Mouse (Mus musculus) intestine, embryonic 14.5 days (tissue): ENCODE measurements at regions not wholly inside any gene's neighbourhood (a gene's known extent, or its start where the extent isn't known, plus 50 kb on each side); places are given as distances from the start of the nearest gene placed in this dataset.

Experiments
- ATAC-seq: fragments of 200-750 bp; cut with Nextera tagmentation; replicated peaks from 2 replicates; pipeline ENCODE4 v1.8.0; 2017; ENCODE audit warnings: low read depth, moderate number of reproducible peaks, moderate TSS enrichment, moderate library complexity; ENCODE audit not compliant: low FRiP score, low TSS enrichment
- DNase-seq: peaks from one replicate; pipeline ENCODE4 v3.0.0-alpha.2; 2018; ENCODE audit warnings: low spot score
- H3K27ac ChIP-seq: fragments of 300-500 bp; sonication (generic); 2 replicates; pipeline ENCODE4 v1.5.1; 2014; ENCODE audit warnings: low read depth, mild to moderate bottlenecking, control low read depth
- H3K27me3 ChIP-seq: fragments of 300-500 bp; sonication (generic); replicated peaks from 2 replicates; pipeline ENCODE4 v1.6.1; 2014; ENCODE audit warnings: low read length, control low read depth; ENCODE audit not compliant: control insufficient read depth, insufficient read depth
- H3K36me3 ChIP-seq: fragments of 300-500 bp; sonication (generic); 2 replicates; pipeline ENCODE4 v1.6.1; 2014; ENCODE audit warnings: low read length, control low read depth; ENCODE audit not compliant: control insufficient read depth, insufficient read depth
- H3K4me1 ChIP-seq: fragments of 300-500 bp; sonication (generic); replicated peaks from 2 replicates; pipeline ENCODE4 v1.6.1; 2014; ENCODE audit warnings: low read length, control low read depth, mixed read lengths; ENCODE audit not compliant: control insufficient read depth, insufficient read depth
- H3K4me2 ChIP-seq: fragments of 300-500 bp; sonication (generic); 2 replicates; pipeline ENCODE4 v1.6.1; 2014; ENCODE audit warnings: low read length
- H3K4me3 ChIP-seq: fragments of 300-500 bp; sonication (generic); 2 replicates; pipeline ENCODE4 v1.5.1; 2014; ENCODE audit warnings: low read depth, low read length, control low read depth, mixed read lengths
- H3K9ac ChIP-seq: fragments of 300-500 bp; sonication (generic); 2 replicates; pipeline ENCODE4 v1.6.1; 2014; ENCODE audit warnings: mild to moderate bottlenecking, low read length
- H3K9me3 ChIP-seq: fragments of 300-500 bp; sonication (generic); 2 replicates; pipeline ENCODE4 v1.6.1; 2016; ENCODE audit warnings: low read length, control low read depth; ENCODE audit not compliant: control insufficient read depth
- WGBS: fragments of 180-500 bp; shearing (Covaris S2); extraction: QIAGEN DNeasy Blood & Tissue Kit; methylation state at CpG from one replicate; pipeline ENCODE4 v1.1.7; 2014; 5-methylcytosine and 5-hydroxymethylcytosine counted together

DNA sequence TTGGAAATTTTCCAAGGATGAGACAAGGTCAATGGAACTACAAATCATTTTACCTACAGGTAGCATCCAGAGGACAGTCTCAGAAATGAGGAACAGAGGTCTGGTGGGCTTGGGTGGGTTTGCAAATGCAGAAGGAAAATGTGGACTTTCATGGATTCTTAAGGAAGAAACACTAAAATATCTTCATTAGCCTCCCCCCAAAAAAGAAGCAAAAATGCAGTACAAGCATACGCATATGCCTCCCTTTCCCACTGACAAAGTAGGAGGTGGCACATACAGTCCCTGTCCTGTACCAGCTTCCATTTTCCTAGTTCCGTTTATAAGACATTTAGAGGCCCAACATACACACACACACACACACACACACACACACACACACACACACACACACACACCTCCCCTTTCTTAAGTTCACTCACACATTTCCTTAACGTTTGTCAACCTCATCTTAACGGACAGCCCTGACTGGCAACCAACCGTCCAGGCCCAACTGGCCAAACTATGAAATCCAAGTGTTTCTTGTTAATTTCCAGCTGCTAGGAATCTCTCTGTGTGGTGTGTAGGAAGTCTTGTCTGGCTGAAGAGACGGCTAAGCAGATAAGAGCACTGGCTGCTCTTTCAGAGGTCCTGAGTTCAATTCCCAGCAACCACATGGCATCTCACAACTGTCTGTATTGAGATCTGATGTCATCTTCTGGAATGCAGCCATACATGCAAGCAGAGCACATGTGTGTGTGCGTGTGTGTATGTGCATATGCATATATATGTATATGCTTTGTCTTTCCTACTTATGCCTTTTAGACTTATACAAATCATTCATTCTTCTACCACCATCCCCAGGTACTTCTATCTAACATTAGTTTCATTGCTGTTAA lies 206.6 kb upstream of the Hnrnpa3 start:
- no peak overlapping the region for H3K4me3 ChIP-seq
- H3K9ac ChIP-seq, result no peak overlapping the region
- no peaks in the 10 kb centered on the region for H3K36me3 ChIP-seq
- no peak overlapping the region for H3K4me2 ChIP-seq
- DNase-seq, result peak; percentile 40
- H3K9me3 ChIP-seq, result no peaks in the 10 kb centered on the region
- ATAC-seq, result no peak
- no peaks in the 10 kb centered on the region for H3K27me3 ChIP-seq
- WGBS, result 78% methylated on average over 7 of the region's 7 CpGs
- no peak overlapping the region for H3K27ac ChIP-seq
- 0 out of 2 replicates have a peak, but pooled peaks cover 3% of the 10 kb centered on the region for H3K4me1 ChIP-seq

DNA sequence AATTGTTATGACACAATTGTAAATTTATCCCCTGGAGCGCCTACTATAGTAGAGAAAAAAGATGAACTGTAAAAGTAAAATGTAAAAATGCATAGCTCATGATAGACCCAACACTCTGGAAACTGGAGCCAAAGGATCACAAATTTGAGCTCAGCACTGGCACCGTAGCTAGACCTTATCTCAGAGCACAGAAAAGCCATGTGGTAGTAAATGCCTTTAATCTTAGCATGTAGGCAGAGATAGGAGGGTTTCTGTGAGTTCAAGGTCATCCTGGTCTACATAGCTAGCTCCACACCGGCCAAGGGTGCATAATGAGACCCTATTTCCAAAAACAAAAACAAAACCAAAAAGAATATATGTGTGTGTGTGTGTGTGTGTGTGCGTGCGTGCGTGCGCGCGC lies 203.6 kb upstream of the Hnrnpa3 start:
- Histone ChIP-seq H3K4me3 (no peak overlapping the region), H3K4me2 (no peak overlapping the region), H3K27ac (no peak overlapping the region), H3K36me3 (no peaks in the 10 kb centered on the region), H3K27me3 (no peaks in the 10 kb centered on the region), H3K9me3 (no peaks in the 10 kb centered on the region), H3K9ac (no peak overlapping the region), H3K4me1 (0 out of 2 replicates have a peak, but pooled peaks cover 3% of the 10 kb centered on the region)
- 93% methylated on average over 9 of the region's 9 CpGs for WGBS
- DNase-seq, result no peak
- no peak for ATAC-seq

DNA sequence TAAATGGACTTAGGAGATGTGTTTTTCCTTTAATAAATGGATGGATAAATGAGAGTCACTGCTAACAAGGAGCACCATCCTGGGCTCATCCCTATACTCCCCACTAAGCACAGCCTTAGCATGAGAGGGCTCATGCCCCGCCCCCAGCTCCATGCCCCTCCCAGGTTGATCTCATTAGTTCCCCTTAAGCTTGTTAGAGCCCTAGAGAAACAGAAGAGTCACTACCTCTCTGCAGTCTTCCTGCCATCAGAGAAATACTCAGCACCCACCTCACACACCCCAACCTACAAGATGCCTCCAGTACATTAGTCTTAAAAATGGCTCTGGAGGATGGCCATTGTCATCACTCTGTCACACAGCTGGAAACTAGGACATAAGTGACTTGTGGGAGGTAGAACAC lies 202.8 kb upstream of the Hnrnpa3 start:
- 88% methylated on average over 1 of the region's 1 CpGs for WGBS
- no peak overlapping the region for H3K9ac ChIP-seq
- H3K4me1 ChIP-seq, result 0 out of 2 replicates have a peak, but pooled peaks cover 3% of the 10 kb centered on the region
- ATAC-seq, result no peak
- no peaks in the 10 kb centered on the region for H3K27me3 ChIP-seq
- no peak overlapping the region for H3K4me3 ChIP-seq
- H3K27ac ChIP-seq, result no peak overlapping the region
- DNase-seq, result no peak
- no peaks in the 10 kb centered on the region for H3K36me3 ChIP-seq
- no peak overlapping the region for H3K4me2 ChIP-seq
- no peaks in the 10 kb centered on the region for H3K9me3 ChIP-seq

DNA sequence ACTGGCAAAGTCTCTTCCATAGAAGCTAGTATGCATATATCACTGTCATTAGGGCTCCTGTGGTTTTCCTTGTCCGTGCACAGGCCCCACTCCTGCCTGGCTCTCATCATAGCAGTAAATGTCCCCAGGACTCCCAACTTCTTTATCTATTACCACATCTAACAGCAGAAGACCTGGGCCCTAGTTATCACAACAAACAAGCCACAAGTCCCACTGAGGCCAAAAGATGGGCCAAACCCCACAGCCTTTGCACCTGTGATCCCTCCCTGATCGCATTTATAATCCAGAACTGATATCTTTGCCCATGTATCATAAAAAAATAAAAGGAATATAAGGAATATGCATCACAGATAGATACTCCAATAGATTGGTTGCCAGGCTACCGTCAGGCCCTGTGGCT lies 201.6 kb upstream of the Hnrnpa3 start:
- Histone ChIP-seq H3K9ac (no peak overlapping the region), H3K36me3 (no peaks in the 10 kb centered on the region), H3K4me3 (no peak overlapping the region), H3K27me3 (no peaks in the 10 kb centered on the region), H3K4me2 (no peak overlapping the region), H3K4me1 (no peaks in the 10 kb centered on the region), H3K9me3 (no peaks in the 10 kb centered on the region), H3K27ac (no peak overlapping the region)
- DNase-seq, result no peak
- 85% methylated on average over 3 of the region's 3 CpGs for WGBS
- ATAC-seq, result no peak

DNA sequence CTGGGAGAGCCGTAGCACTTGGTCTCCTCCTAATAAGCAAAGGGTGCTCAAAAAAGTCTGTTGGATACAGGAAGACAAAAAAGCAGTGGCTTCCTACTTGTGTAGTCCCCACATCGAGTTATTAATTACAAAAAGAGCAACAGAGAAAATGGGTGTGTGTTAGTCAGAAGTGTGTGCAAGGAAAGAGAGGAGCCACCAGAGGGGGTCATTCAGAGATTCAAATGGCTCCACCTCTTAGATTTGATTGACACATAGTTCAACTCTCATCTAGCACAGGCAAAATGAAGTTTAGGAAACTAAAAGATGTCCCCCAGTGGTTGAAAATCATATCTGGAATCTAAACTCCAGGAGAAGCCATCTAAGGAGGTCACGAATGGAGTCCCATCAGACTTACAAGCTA lies 200.2 kb upstream of the Hnrnpa3 start:
- WGBS, result 77% methylated on average over 3 of the region's 3 CpGs
- no peak for DNase-seq
- no peak for ATAC-seq
- no peaks in the 10 kb centered on the region for H3K27me3 ChIP-seq
- no peak overlapping the region for H3K4me3 ChIP-seq
- no peaks in the 10 kb centered on the region for H3K9me3 ChIP-seq
- no peak overlapping the region for H3K9ac ChIP-seq
- H3K4me2 ChIP-seq, result no peak overlapping the region
- H3K4me1 ChIP-seq, result no peaks in the 10 kb centered on the region
- H3K27ac ChIP-seq, result no peak overlapping the region
- H3K36me3 ChIP-seq, result no peaks in the 10 kb centered on the region

DNA sequence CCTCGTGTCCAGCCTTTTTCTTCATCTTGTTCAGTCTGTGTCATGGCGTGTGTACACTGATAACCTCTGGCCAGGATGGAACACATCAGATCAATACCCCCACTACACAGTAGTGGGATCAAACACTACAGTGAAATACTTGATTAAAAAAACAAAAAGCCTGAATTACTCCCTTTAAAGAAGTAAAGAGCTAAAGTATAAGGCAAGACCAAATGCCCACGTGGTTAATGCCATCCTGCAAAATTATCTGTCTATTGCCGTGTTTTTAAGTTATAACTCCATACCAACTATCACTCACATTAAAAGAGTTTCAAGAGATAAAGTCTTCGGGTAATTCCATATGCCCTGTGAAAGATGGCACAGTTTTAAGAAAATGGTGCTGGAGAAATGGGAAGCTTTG lies 198.6 kb upstream of the Hnrnpa3 start:
- no peak for ATAC-seq
- no peak overlapping the region for H3K4me2 ChIP-seq
- WGBS, result 89% methylated on average over 5 of the region's 5 CpGs

DNA sequence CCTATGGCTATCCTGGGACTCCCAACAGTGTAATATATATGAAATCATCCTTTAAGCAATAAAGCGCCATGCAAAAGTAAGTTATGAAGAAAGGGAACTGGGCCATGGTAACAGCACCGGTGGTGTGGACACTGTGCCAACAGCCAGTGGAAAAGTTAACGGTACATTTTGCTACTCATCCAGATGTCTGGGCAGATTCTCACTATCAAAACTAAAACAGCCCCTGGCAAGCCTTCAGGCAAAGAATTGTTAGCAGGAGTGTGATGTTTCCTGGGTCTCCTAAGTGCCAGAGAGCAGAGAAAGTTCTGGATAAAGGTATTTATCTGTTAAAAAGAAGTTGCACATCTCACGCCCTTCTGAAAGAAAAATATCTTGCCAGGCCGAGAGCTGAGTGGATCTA lies 198.0 kb upstream of the Hnrnpa3 start:
- Histone ChIP-seq H3K9ac (no peak overlapping the region), H3K4me1 (no peaks in the 10 kb centered on the region), H3K9me3 (no peaks in the 10 kb centered on the region), H3K27me3 (no peaks in the 10 kb centered on the region), H3K36me3 (no peaks in the 10 kb centered on the region), H3K4me3 (no peak overlapping the region), H3K4me2 (no peak overlapping the region), H3K27ac (no peak overlapping the region)
- 75% methylated on average over 5 of the region's 5 CpGs for WGBS
- ATAC-seq (no peak), DNase-seq (no peak)

More for the DNA sequence above, 198.6 kb upstream of the Hnrnpa3 start:
- no peak overlapping the region for H3K9ac ChIP-seq
- H3K36me3 ChIP-seq, result no peaks in the 10 kb centered on the region
- H3K9me3 ChIP-seq, result no peaks in the 10 kb centered on the region
- H3K27ac ChIP-seq, result no peak overlapping the region
- no peaks in the 10 kb centered on the region for H3K4me1 ChIP-seq
- no peaks in the 10 kb centered on the region for H3K27me3 ChIP-seq
- H3K4me3 ChIP-seq, result no peak overlapping the region
- no peak for DNase-seq

DNA sequence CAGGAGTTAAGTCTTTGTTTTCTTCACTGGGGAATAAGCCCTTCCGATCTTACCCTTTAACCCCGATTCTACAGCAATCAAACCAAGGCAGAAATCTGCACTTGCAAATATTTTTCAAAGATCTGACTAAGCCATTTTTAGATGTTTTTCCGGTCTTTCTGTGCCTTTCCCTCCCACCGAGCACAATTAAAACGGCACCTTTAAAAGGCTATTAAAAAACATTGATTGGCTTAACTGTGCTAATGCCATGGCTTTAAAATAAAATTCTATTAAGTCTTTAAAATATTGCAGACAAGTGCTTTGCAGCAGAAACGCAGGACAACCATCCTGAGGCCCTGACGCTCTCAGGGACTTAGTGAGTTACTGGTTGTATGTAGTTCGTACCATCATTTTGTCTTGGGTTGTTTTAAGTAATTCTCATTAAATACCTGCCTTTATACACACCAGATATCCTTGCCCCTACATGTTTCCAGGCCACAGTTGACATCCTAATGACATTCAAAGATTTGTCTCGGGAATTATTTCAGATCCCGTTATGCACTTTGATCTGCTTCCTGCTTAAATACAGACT lies 197.6 kb upstream of the Hnrnpa3 start:
- Histone ChIP-seq H3K9me3 (no peaks in the 10 kb centered on the region), H3K9ac (no peak overlapping the region), H3K27ac (no peak overlapping the region), H3K4me1 (no peaks in the 10 kb centered on the region), H3K4me3 (no peak overlapping the region), H3K27me3 (no peaks in the 10 kb centered on the region), H3K36me3 (no peaks in the 10 kb centered on the region), H3K4me2 (no peak overlapping the region)
- 70% methylated on average over 10 of the region's 10 CpGs for WGBS
- ATAC-seq (no peak), DNase-seq (no peak)
